Mouse (Mus musculus) c-Kit-positive CD71-positive TER-119-positive erythroid progenitor cells, embryonic 14.5 days (primary cell): ENCODE data around the gene Eif5.
"Not testable (repeated sequence)": the region's sequence is repeated elsewhere in the genome, so short reads cannot be mapped to it uniquely, and the experiment has no call there.

Experiments used
- DNase-seq: peaks from one replicate; pipeline ENCODE4 v3.0.0-alpha.2; 2013; ENCODE audit warnings: low spot score

The Eif5 gene

GRCm38 (mm10) chr12:111524883-111525282 is 12.9 kb upstream of the Eif5 start:
- DNase-seq, result no peak

- DNase-seq, result no peak
Observed at GRCm38 (mm10) chr12:111527643-111528281, 10.1 kb upstream of the Eif5 start.

GRCm38 (mm10) chr12:111529192-111529591 is 8.6 kb upstream of the Eif5 start:
- no peak for DNase-seq

- no peak for DNase-seq
Observed at GRCm38 (mm10) chr12:111533096-111533794, 4.6 kb upstream of the Eif5 start.

- peak; percentile 80 for DNase-seq
Observed at GRCm38 (mm10) chr12:111535281-111535680, 2.5 kb upstream of the Eif5 start.

- no peak for DNase-seq
Observed at GRCm38 (mm10) chr12:111535762-111536161, 2.1 kb upstream of the Eif5 start.

- no peak for DNase-seq
Observed at GRCm38 (mm10) chr12:111536746-111537145, 1.1 kb upstream of the Eif5 start.

- DNase-seq, result peak; percentile 50
Observed at GRCm38 (mm10) chr12:111537341-111537740, 475 bp upstream of the Eif5 start.

GRCm38 (mm10) chr12:111538292-111539040 is 650 bp downstream of the Eif5 start:
- DNase-seq, result peak; percentile 57

- no peak for DNase-seq
Observed at GRCm38 (mm10) chr12:111539041-111539345, 1.2 kb downstream of the Eif5 start.

- no peak for DNase-seq
Observed at GRCm38 (mm10) chr12:111547070-111547469, 9.3 kb downstream of the Eif5 start.

- no peak for DNase-seq
Observed at GRCm38 (mm10) chr12:111548555-111549289, 10.9 kb downstream of the Eif5 start.

- no peak for DNase-seq
Observed at GRCm38 (mm10) chr12:111550679-111551078, 12.9 kb downstream of the Eif5 start.

- DNase-seq, result no peak
Observed at GRCm38 (mm10) chr12:111552342-111552741, 14.5 kb downstream of the Eif5 start.

GRCm38 (mm10) chr12:111555357-111555756 is 17.5 kb downstream of the Eif5 start:
- DNase-seq, result no peak

- not testable (repeated sequence) for DNase-seq
Observed at GRCm38 (mm10) chr12:111555893-111556292, 18.1 kb downstream of the Eif5 start.

GRCm38 (mm10) chr12:111557538-111557937 is 19.7 kb downstream of the Eif5 start:
- no peak for DNase-seq

- peak; percentile 75 for DNase-seq
Observed at GRCm38 (mm10) chr12:111558655-111559054, 20.8 kb downstream of the Eif5 start.

GRCm38 (mm10) chr12:111559647-111560258 is 21.9 kb downstream of the Eif5 start:
- DNase-seq, result no peak

- DNase-seq, result no peak
Observed at GRCm38 (mm10) chr12:111560286-111560685, 22.5 kb downstream of the Eif5 start.

GRCm38 (mm10) chr12:111562276-111562814 is 24.5 kb downstream of the Eif5 start:
- no peak for DNase-seq
